Mouse (Mus musculus): ENCODE results near the gene Pptc7.

GRCm38 (mm10) chr5:122245186-122245585 is 39.0 kb upstream of the Pptc7 start:
- no peak for TF ChIP-seq CTCF (IDR thresholded peaks at IDR 0.05; ENCODE audit: borderline replicate concordance, insufficient read depth, low read depth, low read length)
- TF ChIP-seq POLR2A (IDR thresholded peaks at IDR 0.05; ENCODE audit: borderline replicate concordance, insufficient read depth, low read length) = no peak
